In the genomic region with DNA sequence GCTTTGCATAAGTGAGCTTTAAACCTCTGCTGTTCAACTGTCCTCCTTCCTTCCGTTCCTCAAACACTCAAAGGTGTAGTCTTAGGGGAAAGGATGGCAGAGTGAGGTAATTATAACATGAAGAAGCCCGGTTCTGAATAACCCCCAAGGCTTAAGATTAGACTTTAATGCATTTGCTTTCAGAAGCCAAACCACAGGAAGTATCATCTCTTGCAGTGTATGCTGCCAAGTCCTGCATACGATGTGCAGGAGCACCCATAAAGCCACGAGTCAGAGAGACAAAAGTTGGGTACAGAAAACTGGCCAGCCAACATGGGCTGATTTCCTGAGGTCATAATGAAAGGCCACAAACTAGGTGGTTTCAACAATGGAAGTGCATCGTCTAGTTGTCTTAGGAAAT, we compare ENCODE assay signal across 20 mouse cellular contexts.
DNase-seq lines count a peak whose midpoint lies in the region; ATAC-seq and TF ChIP-seq lines count a peak whose summit lies in the region.
"Had no signal": no experiment of that assay in that cellular context is flagged by ENCODE, and none has a peak within 500 bp of the region (broad histone marks: within the 10 kb centered on the region; RNA-seq: fewer than 3 reads in every experiment).

No protein-coding gene starts in this region.

- ATAC-seq in Patski = no peak
- no peak for ATAC-seq in midbrain, embryonic 11.5 days (ENCODE audit: low FRiP score)
- ATAC-seq: forebrain, embryonic 15.5 days; intestine, postnatal 0 days had no signal

- no peak overlapping the region for H3K9ac ChIP-seq in midbrain, embryonic 11.5 days (ENCODE audit: low read length)
- H3K9ac ChIP-seq: embryonic facial prominence, embryonic 15.5 days; forebrain, embryonic 15.5 days; heart, embryonic 12.5 days; hindbrain, embryonic 14.5 days had no signal

- no peak for TF ChIP-seq CTCF in Patski (IDR thresholded peaks at IDR 0.05)

- DNase-seq in 3T3-L1 (ENCODE audit: low read depth, low spot score) (peak; percentile 43), 416B (ENCODE audit: low read depth) (peak; percentile 59), Patski (ENCODE audit: low read depth, low spot score) (peak; percentile 30)
- peak; percentile 40 for DNase-seq in induced T-regulatory cell, adult 2 months (ENCODE audit: low read depth)
- no peak for DNase-seq in spleen, postnatal 10 days (ENCODE audit: low spot score in 2 of 2)
- no peak for DNase-seq in layer of hippocampus, postnatal 25 days (ENCODE audit: extremely low spot score in 1 of 2, low spot score in 1 of 2)
- DNase-seq in midbrain, embryonic 11.5 days (ENCODE audit: low spot score, missing footprints) = no peak
- DNase-seq: adrenal gland, postnatal 10 days; cerebellum, adult 18-20 months; cerebellum, adult 9-11 months; cerebellum, postnatal 36 days; gastrocnemius, postnatal 10 days; heart, adult 2 months; kidney, adult 8-10 months had no signal

- no peak overlapping the region for H3K27ac ChIP-seq in midbrain, embryonic 11.5 days (ENCODE audit: low read depth, low read length)
- H3K27ac ChIP-seq: embryonic facial prominence, embryonic 15.5 days; forebrain, embryonic 15.5 days; heart, adult 2 months; hindbrain, embryonic 10.5 days; hindbrain, embryonic 14.5 days had no signal

- in situ Hi-C loops in Patski (cut with MboI; ENCODE audit: low pct_unique_long_range_greater_than_20kb) = no loop called here

- H3K36me3 ChIP-seq in midbrain, embryonic 11.5 days (ENCODE audit: control insufficient read depth, insufficient read depth, low read length) = no peaks in the 10 kb centered on the region
- H3K36me3 ChIP-seq: embryonic facial prominence, embryonic 15.5 days; forebrain, embryonic 15.5 days; hindbrain, embryonic 10.5 days had no signal

- H3K27me3 ChIP-seq in Patski = no peaks in the 10 kb centered on the region
- H3K27me3 ChIP-seq in midbrain, embryonic 11.5 days (ENCODE audit: control insufficient read depth, insufficient read depth, low read length) = no peaks in the 10 kb centered on the region
- H3K27me3 ChIP-seq: embryonic facial prominence, embryonic 15.5 days; forebrain, embryonic 15.5 days; heart, embryonic 12.5 days had no signal

- CTCF ChIA-PET in Patski (lab: Charles Lee) = interaction anchor here (1.0 kb wide), 1 partner anchor 57 kb away, joined by 3 read pairs; no protein-coding TSS in a partner anchor

- POLR2A ChIA-PET in Patski (lab: Charles Lee) = no interaction called here

- no peak overlapping the region for H3K4me2 ChIP-seq in midbrain, embryonic 11.5 days
- H3K4me2 ChIP-seq: embryonic facial prominence, embryonic 15.5 days; forebrain, embryonic 15.5 days; heart, embryonic 12.5 days; hindbrain, embryonic 14.5 days had no signal

- WGBS in midbrain, embryonic 11.5 days = 82% methylated on average over 5 of the region's 5 CpGs

- H3K4me3 ChIP-seq in midbrain, embryonic 11.5 days (ENCODE audit: low read depth, low read length) = no peak overlapping the region
- H3K4me3 ChIP-seq: embryonic facial prominence, embryonic 15.5 days; forebrain, embryonic 15.5 days; heart, adult 2 months; heart, embryonic 12.5 days; hindbrain, embryonic 10.5 days had no signal

- H3K9me3 ChIP-seq in midbrain, embryonic 11.5 days (ENCODE audit: control insufficient read depth, low read length) = no peaks in the 10 kb centered on the region
- H3K9me3 ChIP-seq: embryonic facial prominence, embryonic 15.5 days; forebrain, embryonic 15.5 days; heart, embryonic 12.5 days; hindbrain, embryonic 10.5 days had no signal

- no peaks in the 10 kb centered on the region; the same call in 1 of the 2 replicates for H3K4me1 ChIP-seq in midbrain, embryonic 11.5 days (ENCODE audit: control insufficient read depth, insufficient read depth, low read length)

Comparison
In these comparisons a context has a peak if more than half of its experiments do, and no peak if none do; other contexts are left out.
1. DNase-seq: peak in 3T3-L1 (single experiment), 416B (single experiment), Patski (single experiment) and induced T-regulatory cell, adult 2 months (single experiment); none in spleen, postnatal 10 days (0 of 2), layer of hippocampus, postnatal 25 days (0 of 2) and midbrain, embryonic 11.5 days (single experiment).